Mouse (Mus musculus): ENCODE results near the gene Grcc10.
A peak's percentile ranks its signal among the peaks of the same experiment; 100 is the strongest.

Grcc10 gene

GRCm38 (mm10) chr6:124740888-124741761, at the start of gene Grcc10:
Gene Grcc10 (minus strand): TSS chr6:124741374.
- DNase-seq = peak; percentile 91 to 95

DNA sequence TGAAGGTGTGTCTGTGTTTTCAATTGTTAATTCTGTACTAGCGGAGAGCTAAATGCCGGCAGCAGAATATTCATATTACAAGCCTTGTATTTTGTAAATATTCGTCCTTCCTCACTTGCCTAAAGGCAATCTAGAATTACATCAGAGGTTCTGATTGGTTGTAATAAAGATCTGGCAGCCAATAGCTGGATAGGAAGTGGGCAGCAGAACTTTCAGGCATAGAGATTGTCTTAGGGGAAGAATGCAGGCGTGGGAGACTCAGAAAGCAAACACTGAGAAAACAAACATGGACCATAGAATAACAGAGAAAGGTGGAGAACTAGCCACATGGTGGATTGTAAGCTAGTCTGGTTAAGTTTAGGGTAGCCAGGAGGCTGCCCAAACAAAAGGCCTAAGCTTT, 48.9 kb upstream of the Grcc10 start:
- DNase-seq = no peak

DNA sequence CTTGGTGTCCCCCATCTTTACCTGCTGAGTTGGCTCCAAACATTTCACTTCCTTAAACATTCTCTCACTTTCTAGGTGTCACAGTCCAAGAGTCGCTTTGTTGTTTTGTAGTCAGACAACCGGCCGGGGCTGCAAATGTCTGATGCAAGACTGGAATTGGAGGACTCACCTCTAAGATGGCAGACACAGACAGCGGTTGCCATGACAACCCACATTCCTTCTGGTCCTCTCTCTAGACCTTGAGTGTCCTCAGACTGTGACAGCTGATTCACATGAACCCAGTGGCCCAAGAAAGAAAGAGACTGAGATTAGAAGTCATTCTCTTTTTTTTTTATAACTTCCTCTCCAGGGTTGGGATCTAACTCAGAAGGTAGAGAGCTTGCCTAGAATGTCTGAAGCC, 48.3 kb upstream of the Grcc10 start:
- no peak for DNase-seq

DNA sequence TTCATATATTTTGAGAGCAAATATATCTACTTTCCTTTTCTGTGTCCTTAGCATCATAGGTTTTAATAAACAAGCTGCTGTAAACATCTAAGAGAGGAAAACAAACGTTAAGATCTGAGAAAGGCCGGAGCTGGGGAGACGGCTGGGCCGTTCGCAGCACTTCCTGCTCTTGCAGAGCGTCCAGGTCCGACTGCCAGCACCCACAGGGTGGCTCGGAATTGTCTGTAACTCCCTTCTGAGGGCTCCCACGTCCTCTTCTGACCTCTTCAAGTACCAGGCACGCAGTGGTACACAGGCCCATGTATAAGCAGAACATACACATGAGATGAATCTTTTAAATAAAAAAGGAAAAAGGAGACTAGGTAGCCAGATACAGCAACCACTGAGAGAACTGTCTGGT, 46.5 kb upstream of the Grcc10 start:
- no peak for DNase-seq

DNA sequence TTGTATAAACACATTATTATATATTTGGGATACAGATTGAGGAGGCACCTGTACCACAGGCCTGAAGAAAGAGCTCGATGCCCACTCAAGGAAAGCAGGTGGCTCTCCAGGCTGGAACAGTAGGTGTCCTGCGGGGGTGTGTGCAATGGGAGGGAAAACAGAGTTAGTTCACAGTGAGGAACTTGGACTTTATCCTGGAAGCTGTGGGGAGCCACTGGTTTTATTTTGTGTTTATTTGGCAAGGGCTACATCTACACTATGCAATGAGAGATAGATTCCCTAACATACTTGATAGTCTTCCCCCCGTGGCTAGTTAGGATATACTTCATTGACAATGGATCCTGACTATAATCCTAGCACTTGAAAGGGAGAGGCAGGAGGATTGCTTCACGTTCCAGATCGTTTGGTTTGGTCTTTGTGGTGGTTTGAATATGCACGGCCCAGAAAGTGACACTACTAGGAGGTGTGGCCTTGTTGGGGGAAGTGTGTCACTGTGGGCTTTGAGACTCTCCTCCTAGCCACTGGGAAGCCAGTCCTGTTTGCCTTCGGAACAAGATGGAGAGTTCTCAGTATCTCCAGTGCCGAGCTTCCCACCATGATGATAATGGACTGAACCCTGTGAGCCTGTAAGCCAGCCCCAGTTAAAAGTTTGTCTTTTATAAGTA, 45.7 kb upstream of the Grcc10 start:
- no peak for DNase-seq

GRCm38 (mm10) chr6:124782436-124782835, 41.3 kb upstream of the Grcc10 start:
- peak; percentile 66 to 71 for DNase-seq

DNA sequence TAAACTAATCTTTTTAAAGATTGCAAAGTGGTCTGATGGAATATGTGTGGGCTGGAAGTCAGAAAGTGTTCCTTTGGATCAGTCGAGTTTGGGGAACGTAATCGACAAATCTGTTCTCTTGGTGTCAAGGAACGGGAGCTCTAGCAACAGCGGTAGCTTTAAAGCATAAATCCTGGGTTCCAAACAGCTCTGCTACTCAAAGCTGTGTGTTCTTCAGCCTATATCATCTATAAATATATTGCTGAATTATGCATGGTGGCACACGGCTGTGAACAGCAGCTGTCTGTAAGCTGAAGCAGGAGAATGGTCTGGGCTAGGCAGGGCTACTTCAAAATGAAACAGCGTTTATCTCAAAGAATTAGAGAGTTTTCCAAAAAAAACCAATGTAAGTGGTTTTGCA, 39.7 kb upstream of the Grcc10 start:
- DNase-seq = no peak

GRCm38 (mm10) chr6:124779984-124780416, 38.8 kb upstream of the Grcc10 start:
- no peak for DNase-seq

DNA sequence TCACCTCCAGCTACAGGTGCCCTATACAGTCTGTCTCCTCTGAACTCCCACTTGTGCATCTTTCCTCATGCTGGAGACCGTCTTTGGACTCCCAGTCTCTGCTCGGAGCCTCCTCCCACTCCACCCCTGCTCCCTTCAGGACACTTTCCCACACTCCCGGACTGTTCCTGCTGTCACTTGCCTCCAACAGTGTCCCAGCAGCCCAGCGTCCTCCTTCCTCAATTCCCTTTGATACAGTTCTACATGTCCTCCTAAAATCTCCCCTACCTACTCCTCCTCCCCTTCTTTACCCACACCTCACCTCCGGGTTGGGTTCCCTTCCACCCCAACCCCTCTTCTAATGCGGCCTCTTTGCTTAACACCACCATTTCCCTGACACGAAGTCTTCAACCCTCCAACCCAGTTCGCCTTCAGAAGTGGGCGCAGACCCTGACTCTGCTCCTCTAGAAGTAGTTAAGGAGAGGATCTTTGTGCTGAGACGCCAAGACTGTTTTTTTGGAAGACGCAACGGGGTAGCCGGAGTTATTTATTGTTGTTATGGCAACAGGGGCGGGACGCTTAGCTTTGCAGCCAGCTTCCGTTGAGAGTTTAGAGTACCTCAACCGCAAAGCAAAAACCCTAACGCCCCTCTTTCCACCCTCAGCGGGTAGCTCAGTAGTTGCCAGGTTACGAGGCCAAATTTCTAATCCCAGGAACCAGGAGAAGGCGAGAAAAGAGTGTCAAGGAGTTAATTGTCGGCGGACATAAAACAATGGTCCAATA, 38.2 kb upstream of the Grcc10 start, which contains the start of gene Lrrc23:
Lrrc23 (minus strand) TSS at position 506 of the 762 bp plus-strand sequence.
- DNase-seq = peak; percentile 70 to 78

DNA sequence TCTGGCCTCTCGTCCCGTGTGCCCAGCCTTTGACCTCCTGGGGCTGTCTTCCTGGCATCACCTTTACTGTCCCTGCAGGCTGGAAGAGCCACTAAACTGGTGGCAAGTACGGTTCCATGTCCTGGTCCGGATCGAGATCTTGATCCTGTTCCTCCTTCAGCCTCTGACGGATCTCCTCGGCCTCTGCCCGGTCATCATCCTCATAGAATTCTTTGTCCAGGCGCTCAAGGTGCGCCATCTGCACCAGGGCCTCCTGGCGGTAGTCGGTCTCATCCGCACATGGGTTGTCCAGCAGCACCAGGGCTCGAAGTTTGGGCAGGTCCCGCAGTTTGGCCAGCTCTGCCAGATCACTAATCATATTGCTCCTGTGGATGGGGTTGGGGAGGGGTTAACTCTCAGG, 29.3 kb upstream of the Grcc10 start:
- no peak for DNase-seq

DNA sequence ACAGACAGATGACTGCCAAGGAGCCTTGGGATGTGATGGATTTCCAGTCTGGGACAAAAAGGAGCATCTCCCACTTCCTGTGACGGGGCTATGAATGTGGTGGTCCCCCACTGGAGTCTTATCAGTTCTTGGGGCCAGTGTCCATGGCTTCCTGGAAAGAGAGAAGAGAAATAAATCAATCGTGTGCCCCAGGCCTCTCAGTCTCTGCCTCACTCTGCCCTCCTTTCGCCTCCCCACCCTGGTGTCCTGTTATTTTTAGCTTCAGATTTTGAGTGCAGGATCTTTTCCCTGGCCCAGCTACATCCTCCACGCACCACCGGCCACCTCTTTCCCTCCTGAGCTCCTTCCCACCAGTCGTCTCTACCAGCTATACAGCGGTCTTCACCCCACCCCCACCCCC, 28.8 kb upstream of the Grcc10 start:
- no peak for DNase-seq

DNA sequence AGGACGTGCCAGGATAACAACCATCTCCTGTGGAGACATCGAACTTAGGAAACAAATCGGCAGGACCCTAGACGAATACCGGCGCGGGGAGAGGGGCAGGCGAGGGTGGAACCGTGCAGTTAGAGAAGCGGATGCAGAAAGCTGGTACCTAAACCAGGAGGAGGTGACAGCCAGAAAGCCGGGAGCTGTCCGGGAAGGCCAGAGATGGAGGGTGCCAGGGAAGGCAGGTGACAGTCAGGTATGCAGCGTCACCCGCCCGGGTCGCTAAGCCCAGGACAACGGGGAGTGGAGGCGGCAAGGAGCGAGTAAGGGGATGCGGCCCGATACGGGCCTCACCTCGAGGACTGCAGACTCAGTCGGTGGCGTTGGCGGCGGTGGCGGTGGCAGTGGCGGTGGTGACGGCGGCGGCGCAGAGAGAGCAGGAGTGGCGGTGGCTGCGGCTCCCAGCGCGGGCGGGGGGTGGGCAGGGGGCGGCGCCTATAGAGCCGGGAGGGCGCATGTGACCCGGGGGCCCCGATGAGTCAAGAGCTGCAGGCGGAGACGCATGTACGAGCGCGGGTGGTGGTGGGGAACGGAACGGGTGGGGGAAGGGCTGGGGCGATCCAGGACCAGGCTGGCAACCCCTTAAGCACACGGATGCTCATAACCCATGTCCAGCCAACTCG, 28.1 kb upstream of the Grcc10 start, which contains the start of gene Eno2:
Eno2 (minus strand) TSS at position 573 of the 665 bp plus-strand sequence.
- DNase-seq = peak; percentile 57 to 78

- no peak for DNase-seq
These were observed 27.5 kb upstream of the Grcc10 start for GRCm38 (mm10) chr6:124768704-124769044.

GRCm38 (mm10) chr6:124767920-124768703, 26.9 kb upstream of the Grcc10 start:
- DNase-seq = peak; percentile 18 to 37

- no peak for DNase-seq
These were observed 26.4 kb upstream of the Grcc10 start for GRCm38 (mm10) chr6:124767536-124767919.

GRCm38 (mm10) chr6:124765951-124766350, 24.8 kb upstream of the Grcc10 start:
- DNase-seq = no peak

DNA sequence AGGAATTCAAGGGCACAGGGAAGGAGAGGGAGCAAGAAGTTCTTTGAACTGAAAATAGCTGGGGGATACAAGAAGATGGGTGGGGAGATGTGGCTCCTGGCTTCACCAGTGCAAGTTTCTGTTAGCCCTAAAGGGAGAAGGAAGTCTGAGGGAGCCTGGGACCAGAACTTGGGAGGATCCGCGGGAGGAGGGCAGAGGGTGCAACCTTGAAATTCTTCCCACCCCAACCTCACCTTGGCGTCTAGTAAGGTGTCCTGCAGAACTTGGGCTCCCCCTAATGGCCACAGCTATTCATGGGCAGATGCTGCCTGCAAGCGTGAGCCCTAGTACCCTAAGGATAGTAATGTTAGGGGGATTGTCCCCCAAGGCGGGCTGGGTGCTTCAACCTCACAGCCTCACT, 18.1 kb upstream of the Grcc10 start:
- DNase-seq = peak; percentile 83

DNA sequence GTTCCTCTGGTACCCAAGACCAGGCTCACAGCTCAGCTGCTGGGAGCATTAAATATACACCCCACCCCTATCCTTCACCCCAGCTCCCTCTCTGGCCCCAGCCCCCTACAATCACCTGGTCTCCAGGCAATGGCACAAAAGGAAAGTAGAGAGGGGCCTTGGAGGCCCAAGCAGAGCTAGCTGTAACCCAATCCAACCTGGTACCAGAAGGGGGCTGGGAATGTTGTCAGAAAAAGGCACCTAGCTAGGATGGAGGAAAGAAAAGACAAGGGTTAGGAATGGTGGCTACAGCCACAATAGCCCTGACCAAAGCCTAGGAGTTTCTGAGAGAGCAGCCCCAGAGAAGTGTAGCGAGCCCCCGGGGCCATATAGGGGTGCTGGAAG, 17.7 kb upstream of the Grcc10 start:
- DNase-seq = no peak

DNA sequence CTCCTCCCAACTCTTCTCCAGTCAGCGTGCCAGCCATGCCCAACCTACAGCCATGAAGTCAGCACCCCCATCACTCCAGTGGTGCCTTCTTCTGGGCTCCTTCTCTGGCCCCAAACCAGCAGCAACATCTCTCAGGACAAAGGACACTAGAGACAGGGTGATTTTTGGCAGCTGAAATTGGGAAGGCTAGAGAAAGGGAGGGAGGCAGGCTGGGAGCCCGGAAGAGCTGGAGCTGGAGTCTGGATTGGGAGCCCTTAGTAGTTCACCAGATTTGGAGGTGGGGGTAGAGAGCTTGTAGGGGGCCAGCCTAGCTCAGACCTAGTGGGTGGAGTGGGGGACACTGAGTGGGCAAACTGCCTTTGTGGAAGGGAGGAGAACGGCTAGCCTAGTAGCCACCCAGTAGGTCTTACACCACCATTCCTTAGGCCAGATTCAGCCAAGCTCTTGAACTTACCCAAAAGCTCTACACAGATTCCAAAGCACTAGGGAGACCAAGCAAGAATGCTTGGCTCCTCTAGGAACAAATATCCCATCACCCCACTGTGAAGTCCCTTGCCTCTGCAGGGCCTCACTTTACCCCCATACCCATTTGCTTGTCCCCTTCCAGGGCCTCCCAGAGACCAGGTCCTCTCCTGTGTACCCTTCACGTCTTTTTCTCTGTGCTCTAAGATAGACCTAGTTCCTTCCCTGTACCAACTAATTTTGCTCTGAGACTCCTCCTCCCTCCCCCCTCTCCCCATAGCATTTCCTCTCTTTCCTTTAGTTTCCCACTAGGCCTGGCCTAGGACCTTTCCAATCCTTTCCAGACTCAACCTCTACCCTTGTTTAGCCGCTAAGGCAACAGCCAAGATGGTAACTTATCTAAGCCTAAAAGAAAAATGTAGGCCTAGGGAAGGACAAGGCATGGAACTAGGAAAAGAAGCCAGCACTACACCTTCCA, 17.0 kb upstream of the Grcc10 start:
- DNase-seq = no peak

DNA sequence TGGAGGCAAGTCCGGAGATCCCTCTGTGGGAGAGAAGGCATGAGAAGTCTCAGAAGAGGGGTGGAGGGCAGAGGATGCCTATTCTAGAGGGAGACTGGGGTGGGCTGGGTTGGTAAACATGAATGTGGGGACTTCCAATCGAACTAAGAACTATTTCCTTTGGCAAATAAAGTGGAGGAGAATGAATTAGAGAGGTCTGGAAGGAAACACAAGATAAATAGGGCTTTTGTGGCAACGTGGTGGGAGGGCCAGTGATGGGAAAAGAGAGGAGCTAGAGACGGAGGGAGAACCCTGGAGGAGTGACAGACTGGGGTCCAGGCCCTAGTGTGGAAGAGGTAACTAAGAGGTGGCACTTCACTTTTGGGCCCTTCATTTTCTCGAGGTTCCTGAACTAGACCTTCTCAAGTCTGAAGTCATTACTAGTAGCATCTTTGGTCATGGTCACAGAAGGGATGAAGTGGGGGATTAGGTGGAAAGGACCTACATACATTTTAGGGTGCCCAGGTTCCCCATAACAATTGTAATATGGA, 16.2 kb upstream of the Grcc10 start:
- no peak for DNase-seq
